Mouse (Mus musculus) lung, postnatal 36 days (tissue): ENCODE results near the gene Coq10b.

ENCODE experiments used
- DNase-seq: peaks from one replicate; pipeline ENCODE4 v3.0.0; 2022; ENCODE audit warnings: mixed read lengths

Gene Coq10b

GRCm38 (mm10) chr1:55109066-55109766 is 56.6 kb downstream of the Coq10b start:
- DNase-seq: no peak
